Comparison of ENCODE assay signal across 7 mouse cellular contexts in genomic region chr7:141469352-141469751, GRCm38 (mm10). TPM values are rescaled to one million over a fixed set of nuclear protein-coding genes. Genes with fewer than 3 reads are reported as not detected.
A peak's percentile ranks its signal among the peaks of the same experiment; 100 is the strongest.
DNase-seq lines count a peak whose midpoint lies in the region; ATAC-seq and TF ChIP-seq lines count a peak whose summit lies in the region.

No protein-coding gene starts in this region.

- no peak for ATAC-seq in megakaryocyte, adult 5-6 weeks (ENCODE audit: poor library complexity, severe bottlenecking)
- ATAC-seq in forebrain, embryonic 14.5 days, result no peak
- no peak for ATAC-seq in limb, embryonic 14.5 days (ENCODE audit: low FRiP score, low read depth)
- no peak for ATAC-seq in stomach, embryonic 16.5 days (ENCODE audit: insufficient read depth, low FRiP score)

- H3K9ac ChIP-seq in forebrain, embryonic 14.5 days (ENCODE audit: low read length), result peak overlapping the region; percentile 75
- H3K9ac ChIP-seq in limb, embryonic 14.5 days (ENCODE audit: low read depth, low read length, severe bottlenecking), result peak overlapping the region; percentile 70; the same call in 1 of the 2 replicates
- H3K9ac ChIP-seq in stomach, embryonic 16.5 days (ENCODE audit: low read length), result peak overlapping the region; percentile 90

- peaks cover 92% of the 10 kb centered on the region for H3K4me1 ChIP-seq in megakaryocyte, embryonic 14.5 days
- H3K4me1 ChIP-seq in forebrain, embryonic 14.5 days (ENCODE audit: control insufficient read depth, insufficient read depth, low read length), result peaks cover 24% of the 10 kb centered on the region
- H3K4me1 ChIP-seq in limb, embryonic 14.5 days (ENCODE audit: control insufficient read depth, insufficient read depth, low read length), result peaks cover 51% of the 10 kb centered on the region
- H3K4me1 ChIP-seq in stomach, embryonic 16.5 days (ENCODE audit: control insufficient read depth, insufficient read depth, low read length), result peaks cover 49% of the 10 kb centered on the region

- no peak for DNase-seq in forebrain, embryonic 14.5 days (ENCODE audit: low spot score)
- DNase-seq in limb, embryonic 14.5 days (ENCODE audit: low spot score), result no peak
- DNase-seq in left cerebral cortex, postnatal 36 days (ENCODE audit: low spot score in 2 of 2), result no peak
- no peak for DNase-seq in adrenal gland, adult (ENCODE audit: inconsistent age in 2 of 2, low spot score in 1 of 2)

- no peaks in the 10 kb centered on the region for H3K27me3 ChIP-seq in megakaryocyte, embryonic 14.5 days (replicated peaks)
- peaks cover 22% of the 10 kb centered on the region for H3K27me3 ChIP-seq in forebrain, embryonic 14.5 days (replicated peaks; ENCODE audit: control insufficient read depth, insufficient read depth, low read length)
- H3K27me3 ChIP-seq in limb, embryonic 14.5 days (ENCODE audit: control insufficient read depth, insufficient read depth, low read length), result peaks cover 8% of the 10 kb centered on the region
- peaks cover 3% of the 10 kb centered on the region; the same call in 1 of the 2 replicates for H3K27me3 ChIP-seq in stomach, embryonic 16.5 days (ENCODE audit: control insufficient read depth, insufficient read depth, low read length)

- TF ChIP-seq POLR2A in limb, embryonic 14.5 days (IDR thresholded peaks at IDR 0.05; ENCODE audit: borderline replicate concordance, extremely low read depth, insufficient read depth, insufficient read length), result no peak

- intact Hi-C loops in left cerebral cortex, postnatal 36 days (cut with DNase I), result no loop called here

- 81% methylated on average over 6 of the region's 6 CpGs for WGBS in forebrain, embryonic 14.5 days
- 80% methylated on average over 6 of the region's 6 CpGs for WGBS in limb, embryonic 14.5 days
- 82% methylated on average over 6 of the region's 6 CpGs for WGBS in stomach, embryonic 16.5 days

- H3K4me2 ChIP-seq in forebrain, embryonic 14.5 days (ENCODE audit: low read length), result peak overlapping the region; percentile 75
- H3K4me2 ChIP-seq in limb, embryonic 14.5 days (replicated peaks; ENCODE audit: low read depth, low read length, severe bottlenecking), result peak overlapping the region; percentile 84
- H3K4me2 ChIP-seq in stomach, embryonic 16.5 days (ENCODE audit: low read depth, low read length), result peak overlapping the region; percentile 83

- peak overlapping the region; percentile 85; the same call in 1 of the 2 replicates for H3K27ac ChIP-seq in forebrain, embryonic 14.5 days (ENCODE audit: low read depth, low read length)
- no peak overlapping the region for H3K27ac ChIP-seq in limb, embryonic 14.5 days (replicated peaks; ENCODE audit: low read depth, low read length)
- peak overlapping the region; percentile 94 for H3K27ac ChIP-seq in stomach, embryonic 16.5 days (ENCODE audit: low read length)

- peak overlapping the region; percentile 99 for H3K4me3 ChIP-seq in megakaryocyte, embryonic 14.5 days (replicated peaks)
- peak overlapping the region; percentile 57 for H3K4me3 ChIP-seq in forebrain, embryonic 14.5 days (ENCODE audit: low read depth, low read length)
- H3K4me3 ChIP-seq in limb, embryonic 14.5 days (replicated peaks; ENCODE audit: low read length), result peak overlapping the region; percentile 65
- peak overlapping the region; percentile 87 for H3K4me3 ChIP-seq in stomach, embryonic 16.5 days (replicated peaks; ENCODE audit: low read length)

- H3K36me3 ChIP-seq in megakaryocyte, embryonic 14.5 days (replicated peaks; ENCODE audit: low read length), result peaks cover 50% of the 10 kb centered on the region
- H3K36me3 ChIP-seq in forebrain, embryonic 14.5 days (ENCODE audit: control insufficient read depth, insufficient read depth, low read length), result peaks cover 31% of the 10 kb centered on the region
- peaks cover 38% of the 10 kb centered on the region for H3K36me3 ChIP-seq in limb, embryonic 14.5 days (ENCODE audit: control insufficient read depth, insufficient read depth, low read length)
- H3K36me3 ChIP-seq in stomach, embryonic 16.5 days (ENCODE audit: control insufficient read depth, insufficient read depth, low read length), result peaks cover 14% of the 10 kb centered on the region

- no peaks in the 10 kb centered on the region for H3K9me3 ChIP-seq in megakaryocyte, embryonic 14.5 days
- no peaks in the 10 kb centered on the region for H3K9me3 ChIP-seq in forebrain, embryonic 14.5 days (replicated peaks; ENCODE audit: control insufficient read depth, low read length)
- H3K9me3 ChIP-seq in limb, embryonic 14.5 days (ENCODE audit: control insufficient read depth, low read length), result no peaks in the 10 kb centered on the region
- H3K9me3 ChIP-seq in stomach, embryonic 16.5 days (replicated peaks; ENCODE audit: control insufficient read depth, low read length), result no peaks in the 10 kb centered on the region

RNA-seq across cellular contexts. Expression of gene Cd151, which starts 2.2 kb away (rescaled TPM):
- 56.1 and 168 TPM in 2 replicates for polyA plus RNA-seq in megakaryocyte, embryonic 14.5 days (2012; ENCODE audit: insufficient read depth, low replicate concordance)
- total RNA-seq in megakaryocyte, adult 5-6 weeks (2015), result 13.3 and 16.8 TPM in 2 replicates
- 21.6 and 26.4 TPM in 2 replicates for total RNA-seq in megakaryocyte, adult 5-6 weeks (2017)
- polyA plus RNA-seq in forebrain, embryonic 14.5 days (2014; fragmentation: Nextera tagmentation; extraction: Ambion mirVana), result 56.8 and 60.4 TPM in 2 replicates
- 100 and 125 TPM in 2 replicates for polyA plus RNA-seq in limb, embryonic 14.5 days (2012; rRNA removed)
- 44.2 and 44.4 TPM in 2 replicates for polyA plus RNA-seq in limb, embryonic 14.5 days (2014; fragmentation: Nextera tagmentation; extraction: Ambion mirVana)
- polyA plus RNA-seq in stomach, embryonic 16.5 days (2015; fragmentation: Nextera tagmentation; extraction: Ambion mirVana), result 39.1 and 40.3 TPM in 2 replicates
- total RNA-seq in left cerebral cortex, postnatal 36 days (2021), result 10 to 100 TPM; 30.9 to 35.4 TPM

RNA-seq across cellular contexts. Expression of gene Polr2l, which starts 5.6 kb away (rescaled TPM):
- 49.6 and 150 TPM in 2 replicates for polyA plus RNA-seq in megakaryocyte, embryonic 14.5 days (2012; ENCODE audit: insufficient read depth, low replicate concordance)
- total RNA-seq in megakaryocyte, adult 5-6 weeks (2015), result 16.6 and 24.0 TPM in 2 replicates
- 17.9 and 27.6 TPM in 2 replicates for total RNA-seq in megakaryocyte, adult 5-6 weeks (2017)
- polyA plus RNA-seq in forebrain, embryonic 14.5 days (2014; fragmentation: Nextera tagmentation; extraction: Ambion mirVana), result 72.2 and 79.3 TPM in 2 replicates
- polyA plus RNA-seq in limb, embryonic 14.5 days (2012; rRNA removed), result 27.5 and 32.1 TPM in 2 replicates
- 59.4 and 61.0 TPM in 2 replicates for polyA plus RNA-seq in limb, embryonic 14.5 days (2014; fragmentation: Nextera tagmentation; extraction: Ambion mirVana)
- polyA plus RNA-seq in stomach, embryonic 16.5 days (2015; fragmentation: Nextera tagmentation; extraction: Ambion mirVana), result 62.4 and 63.1 TPM in 2 replicates
- 10 to 100 TPM; 38.0 to 40.1 TPM for total RNA-seq in left cerebral cortex, postnatal 36 days (2021)

RNA-seq across cellular contexts. Expression of gene Tspan4, which starts 5.7 kb away (rescaled TPM):
- 53.2 and 54.8 TPM in 2 replicates for polyA plus RNA-seq in megakaryocyte, embryonic 14.5 days (2012; ENCODE audit: insufficient read depth, low replicate concordance)
- 1.4 and 1.5 TPM in 2 replicates for total RNA-seq in megakaryocyte, adult 5-6 weeks (2015)
- 1.9 and 3.3 TPM in 2 replicates for total RNA-seq in megakaryocyte, adult 5-6 weeks (2017)
- polyA plus RNA-seq in forebrain, embryonic 14.5 days (2014; fragmentation: Nextera tagmentation; extraction: Ambion mirVana), result 29.9 and 30.9 TPM in 2 replicates
- 101 and 165 TPM in 2 replicates for polyA plus RNA-seq in limb, embryonic 14.5 days (2012; rRNA removed)
- 77.9 and 79.4 TPM in 2 replicates for polyA plus RNA-seq in limb, embryonic 14.5 days (2014; fragmentation: Nextera tagmentation; extraction: Ambion mirVana)
- 67.4 and 69.6 TPM in 2 replicates for polyA plus RNA-seq in stomach, embryonic 16.5 days (2015; fragmentation: Nextera tagmentation; extraction: Ambion mirVana)
- 10 to 100 TPM; 14.2 to 20.0 TPM for total RNA-seq in left cerebral cortex, postnatal 36 days (2021)

RNA-seq across cellular contexts. Expression of gene Cracr2b, which starts 8.5 kb away (rescaled TPM):
- 19.4 and 29.4 TPM in 2 replicates for polyA plus RNA-seq in megakaryocyte, embryonic 14.5 days (2012; ENCODE audit: insufficient read depth, low replicate concordance)
- 1.6 and 1.8 TPM in 2 replicates for total RNA-seq in megakaryocyte, adult 5-6 weeks (2015)
- total RNA-seq in megakaryocyte, adult 5-6 weeks (2017), result 1.5 and 2.0 TPM in 2 replicates
- polyA plus RNA-seq in forebrain, embryonic 14.5 days (2014; fragmentation: Nextera tagmentation; extraction: Ambion mirVana), result 3.0 and 4.3 TPM in 2 replicates
- polyA plus RNA-seq in limb, embryonic 14.5 days (2012; rRNA removed), result 11.9 and 12.1 TPM in 2 replicates
- polyA plus RNA-seq in limb, embryonic 14.5 days (2014; fragmentation: Nextera tagmentation; extraction: Ambion mirVana), result 8.3 and 8.8 TPM in 2 replicates
- polyA plus RNA-seq in stomach, embryonic 16.5 days (2015; fragmentation: Nextera tagmentation; extraction: Ambion mirVana), result 21.4 and 25.3 TPM in 2 replicates
- 1 to 10 TPM; 3.0 to 3.5 TPM for total RNA-seq in left cerebral cortex, postnatal 36 days (2021)

RNA-seq across cellular contexts. Expression of gene Pnpla2, which starts 14.4 kb away (rescaled TPM):
- polyA plus RNA-seq in megakaryocyte, embryonic 14.5 days (2012; ENCODE audit: insufficient read depth, low replicate concordance), result 230 and 314 TPM in 2 replicates
- 31.2 and 34.5 TPM in 2 replicates for total RNA-seq in megakaryocyte, adult 5-6 weeks (2015)
- 9.1 and 12.3 TPM in 2 replicates for total RNA-seq in megakaryocyte, adult 5-6 weeks (2017)
- 16.3 and 20.5 TPM in 2 replicates for polyA plus RNA-seq in forebrain, embryonic 14.5 days (2014; fragmentation: Nextera tagmentation; extraction: Ambion mirVana)
- 14.8 and 16.4 TPM in 2 replicates for polyA plus RNA-seq in limb, embryonic 14.5 days (2012; rRNA removed)
- 14.5 and 14.8 TPM in 2 replicates for polyA plus RNA-seq in limb, embryonic 14.5 days (2014; fragmentation: Nextera tagmentation; extraction: Ambion mirVana)
- polyA plus RNA-seq in stomach, embryonic 16.5 days (2015; fragmentation: Nextera tagmentation; extraction: Ambion mirVana), result 34.0 and 38.5 TPM in 2 replicates
- 10 to 100 TPM; 28.0 to 31.7 TPM for total RNA-seq in left cerebral cortex, postnatal 36 days (2021)
